Comparison of ENCODE assay signal across 10 mouse cellular contexts in genomic region chr5:57868702-57869101, GRCm38 (mm10).
A peak's percentile ranks its signal among the peaks of the same experiment; 100 is the strongest.
DNase-seq lines count a peak whose midpoint lies in the region; TF ChIP-seq lines count a peak whose summit lies in the region.
"Had no signal": no experiment of that assay in that cellular context is flagged by ENCODE, and none has a peak within 500 bp of the region (broad histone marks: within the 10 kb centered on the region; RNA-seq: fewer than 3 reads in every experiment).

No protein-coding gene starts in this region.

- no peak for TF ChIP-seq CTCF in kidney, adult 2 months (conservative IDR thresholded peaks at IDR 0.05; ENCODE audit: insufficient read depth, insufficient read length, low read depth, low read length)

- no peak overlapping the region for H3K27ac ChIP-seq in kidney, adult 2 months (ENCODE audit: insufficient read depth, low read depth, low read length)
- peak overlapping the region; percentile 59; the same call in 1 of the 2 replicates for H3K27ac ChIP-seq in limb, embryonic 10.5 days
- H3K27ac ChIP-seq: forebrain, embryonic 12.5 days had no signal

- no peak overlapping the region for H3K4me3 ChIP-seq in kidney, adult 2 months (ENCODE audit: insufficient read depth, low read depth, low read length)
- H3K4me3 ChIP-seq in limb, embryonic 10.5 days, result no peak overlapping the region
- H3K4me3 ChIP-seq: forebrain, embryonic 12.5 days had no signal

- peaks cover 2% of the 10 kb centered on the region; the same call in 1 of the 2 replicates for H3K4me1 ChIP-seq in kidney, adult 2 months (ENCODE audit: control insufficient read depth, insufficient read depth, low read length)
- H3K4me1 ChIP-seq in limb, embryonic 10.5 days, result peaks cover 17% of the 10 kb centered on the region; the same call in 1 of the 2 replicates

- no peaks in the 10 kb centered on the region for H3K27me3 ChIP-seq in kidney, adult 2 months (replicated peaks; ENCODE audit: control insufficient read depth, insufficient read depth, low read length)
- H3K27me3 ChIP-seq in limb, embryonic 10.5 days (ENCODE audit: low read depth, poor library complexity, severe bottlenecking), result no peaks in the 10 kb centered on the region
- H3K27me3 ChIP-seq: forebrain, embryonic 12.5 days had no signal

- no peak for TF ChIP-seq POLR2A in kidney, adult 2 months (IDR thresholded peaks at IDR 0.05; ENCODE audit: low read depth, low read length)

- 32% methylated on average over 4 of the region's 4 CpGs for WGBS in kidney, adult 2 months
- 50% methylated on average over 4 of the region's 4 CpGs for WGBS in limb, embryonic 10.5 days

- H3K9me3 ChIP-seq in limb, embryonic 10.5 days (replicated peaks), result no peaks in the 10 kb centered on the region
- H3K9me3 ChIP-seq: forebrain, embryonic 12.5 days had no signal

- no peaks in the 10 kb centered on the region for H3K36me3 ChIP-seq in kidney, adult 2 months (ENCODE audit: control insufficient read depth, insufficient read depth, low read length)
- H3K36me3 ChIP-seq in limb, embryonic 10.5 days, result no peaks in the 10 kb centered on the region
- H3K36me3 ChIP-seq: forebrain, embryonic 12.5 days had no signal

- peak; percentile 28 for DNase-seq in kidney, adult 2 months
- DNase-seq in kidney, adult 18-20 months, result no peak
- DNase-seq in Muller cell, postnatal 12 days (ENCODE audit: inconsistent ontology term), result peak; percentile 59
- peak; percentile 12 for DNase-seq in embryo, embryonic 11 days
- DNase-seq in limb, embryonic 10.5 days (ENCODE audit: low spot score), result no peak
- DNase-seq in adrenal gland, adult 8-10 months, result no peak
- no peak for DNase-seq in right cerebral cortex, postnatal 4 days
- no peak for DNase-seq in neural tube, embryonic 10.5 days (ENCODE audit: extremely low spot score, low spot score)
- DNase-seq: liver, postnatal 0 days had no signal

Comparison
In these comparisons a context has a peak if more than half of its experiments do, and no peak if none do; other contexts are left out.
1. DNase-seq: peak in kidney, adult 2 months (single experiment), Muller cell, postnatal 12 days (single experiment) and embryo, embryonic 11 days (single experiment); none in kidney, adult 18-20 months (single experiment), limb, embryonic 10.5 days (single experiment), adrenal gland, adult 8-10 months (single experiment), right cerebral cortex, postnatal 4 days (single experiment) and neural tube, embryonic 10.5 days (single experiment).